Mouse (Mus musculus): ENCODE measurements around the gene Dyrk1b. TPM values are rescaled to one million over a fixed set of nuclear protein-coding genes. Genes with fewer than 3 reads are reported as not detected.
"Not testable (repeated sequence)": the region's sequence is repeated elsewhere in the genome, so short reads cannot be mapped to it uniquely, and the experiment has no call there.

The Dyrk1b gene
- polyA plus RNA-seq, 1 experiment = 14.1 TPM

- no peaks in the 10 kb centered on the region for H3K27me3 ChIP-seq (ENCODE audit: control insufficient read depth)
- H3K36me3 ChIP-seq (ENCODE audit: control insufficient read depth) = no peaks in the 10 kb centered on the region
- TF ChIP-seq GATA1 (IDR thresholded peaks at IDR 0.05; ENCODE audit: low read length) (no peak), TAL1 (IDR thresholded peaks at IDR 0.05; ENCODE audit: low read length) (no peak)
- H3K4me1 ChIP-seq (ENCODE audit: control insufficient read depth) = peaks cover 3% of the 10 kb centered on the region
- no peaks in the 10 kb centered on the region; the same call in 1 of the 2 replicates for H3K9me3 ChIP-seq (ENCODE audit: control insufficient read depth, low read length)
- H3K4me3 ChIP-seq (replicated peaks) = no peak overlapping the region
Measured at GRCm38 (mm10) chr7:28208396-28208987, 29.2 kb downstream of the Dyrk1b start.

GRCm38 (mm10) chr7:28208988-28209508 lies 29.8 kb downstream of the Dyrk1b start:
- Histone ChIP-seq H3K4me3 (replicated peaks) (no peak overlapping the region), H3K27me3 (ENCODE audit: control insufficient read depth) (no peaks in the 10 kb centered on the region), H3K4me1 (ENCODE audit: control insufficient read depth) (peaks cover 3% of the 10 kb centered on the region), H3K9me3 (ENCODE audit: control insufficient read depth, low read length) (no peaks in the 10 kb centered on the region), H3K36me3 (ENCODE audit: control insufficient read depth) (no peaks in the 10 kb centered on the region)
- no peak for TF ChIP-seq GATA1 (IDR thresholded peaks at IDR 0.05; ENCODE audit: low read length)
- TF ChIP-seq TAL1 (IDR thresholded peaks at IDR 0.05; ENCODE audit: low read length) = no peak

DNA sequence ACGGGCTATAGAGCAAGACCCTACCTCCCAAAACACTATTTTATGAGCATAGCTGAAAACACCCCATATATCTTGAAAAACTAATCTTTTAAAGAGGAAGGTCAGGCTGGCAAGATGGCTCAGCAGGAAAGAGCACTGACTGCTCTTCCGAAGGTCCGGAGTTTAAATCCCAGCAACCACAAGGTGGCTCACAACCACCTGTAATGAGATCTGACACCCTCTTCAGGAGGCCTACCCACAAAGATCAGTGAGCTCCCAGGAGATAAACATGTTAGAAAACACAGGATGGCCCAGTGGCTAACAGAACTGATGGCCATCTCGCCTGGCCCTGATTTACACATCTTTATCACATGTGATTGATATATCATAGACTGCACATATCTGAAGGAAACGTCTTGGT lies 31.5 kb downstream of the Dyrk1b start:
- H3K9me3 ChIP-seq (ENCODE audit: control insufficient read depth, low read length) = no peaks in the 10 kb centered on the region
- no peaks in the 10 kb centered on the region for H3K27me3 ChIP-seq (ENCODE audit: control insufficient read depth)
- no peak overlapping the region for H3K4me3 ChIP-seq (replicated peaks)
- peaks cover 3% of the 10 kb centered on the region for H3K4me1 ChIP-seq (ENCODE audit: control insufficient read depth)
- no peaks in the 10 kb centered on the region for H3K36me3 ChIP-seq (ENCODE audit: control insufficient read depth)
- TF ChIP-seq GATA1 (IDR thresholded peaks at IDR 0.05; ENCODE audit: low read length) (no peak), TAL1 (IDR thresholded peaks at IDR 0.05; ENCODE audit: low read length) (no peak)

- Histone ChIP-seq H3K36me3 (ENCODE audit: control insufficient read depth) (no peaks in the 10 kb centered on the region), H3K4me3 (replicated peaks) (no peak overlapping the region), H3K27me3 (ENCODE audit: control insufficient read depth) (no peaks in the 10 kb centered on the region), H3K9me3 (ENCODE audit: control insufficient read depth, low read length) (no peaks in the 10 kb centered on the region; the same call in 1 of the 2 replicates), H3K4me1 (ENCODE audit: control insufficient read depth) (no peaks in the 10 kb centered on the region)
- TF ChIP-seq GATA1 (IDR thresholded peaks at IDR 0.05; ENCODE audit: low read length) = no peak
- TF ChIP-seq TAL1 (IDR thresholded peaks at IDR 0.05; ENCODE audit: low read length) = no peak
Measured at GRCm38 (mm10) chr7:28214142-28214541, 34.9 kb downstream of the Dyrk1b start.

DNA sequence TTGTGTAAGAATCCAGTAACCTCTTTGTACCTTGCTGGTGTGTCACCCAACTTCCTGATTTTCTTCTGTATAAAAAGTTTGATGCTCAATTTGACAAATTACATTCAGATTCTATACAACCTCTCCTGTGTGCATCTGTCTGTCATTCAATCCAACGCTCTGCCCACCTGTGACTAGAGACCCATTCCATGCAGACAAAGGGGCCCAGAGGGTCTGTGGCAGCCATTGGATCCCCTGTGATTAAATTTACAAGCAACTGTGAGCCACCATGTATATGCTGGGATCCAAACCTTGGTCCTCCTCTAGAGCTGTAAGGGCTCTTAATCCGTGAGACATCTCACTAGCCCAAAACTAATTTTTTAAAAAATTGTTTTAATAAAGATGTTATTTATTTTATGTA lies 36.7 kb downstream of the Dyrk1b start:
- H3K4me1 ChIP-seq (ENCODE audit: control insufficient read depth); H3K36me3 ChIP-seq (ENCODE audit: control insufficient read depth); H3K27me3 ChIP-seq (ENCODE audit: control insufficient read depth); H3K9me3 ChIP-seq (ENCODE audit: control insufficient read depth, low read length); H3K4me3 ChIP-seq (replicated peaks): not testable (repeated sequence)

DNA sequence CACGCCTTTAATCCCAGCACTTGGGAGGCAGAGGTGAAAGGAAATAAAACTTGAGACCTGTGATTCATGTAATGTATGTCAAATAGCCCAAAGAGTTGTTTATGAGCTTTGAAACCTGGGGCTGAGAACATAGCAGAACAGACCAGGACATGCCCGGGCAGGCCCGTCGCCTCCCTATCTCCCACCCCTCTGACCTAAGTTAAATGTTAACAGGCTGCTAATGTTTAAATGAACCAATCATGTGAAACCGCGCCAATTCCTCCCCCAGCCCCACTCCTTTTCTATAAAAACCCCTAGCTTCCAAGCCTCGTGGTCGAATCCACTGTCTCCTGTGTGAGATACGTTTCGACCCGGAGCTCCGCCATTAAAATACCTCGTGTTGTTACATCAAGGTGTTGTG lies 38.5 kb downstream of the Dyrk1b start:
- H3K27me3 ChIP-seq (ENCODE audit: control insufficient read depth); H3K4me1 ChIP-seq (ENCODE audit: control insufficient read depth); H3K36me3 ChIP-seq (ENCODE audit: control insufficient read depth); H3K9me3 ChIP-seq (ENCODE audit: control insufficient read depth, low read length); H3K4me3 ChIP-seq (replicated peaks): not testable (repeated sequence)

DNA sequence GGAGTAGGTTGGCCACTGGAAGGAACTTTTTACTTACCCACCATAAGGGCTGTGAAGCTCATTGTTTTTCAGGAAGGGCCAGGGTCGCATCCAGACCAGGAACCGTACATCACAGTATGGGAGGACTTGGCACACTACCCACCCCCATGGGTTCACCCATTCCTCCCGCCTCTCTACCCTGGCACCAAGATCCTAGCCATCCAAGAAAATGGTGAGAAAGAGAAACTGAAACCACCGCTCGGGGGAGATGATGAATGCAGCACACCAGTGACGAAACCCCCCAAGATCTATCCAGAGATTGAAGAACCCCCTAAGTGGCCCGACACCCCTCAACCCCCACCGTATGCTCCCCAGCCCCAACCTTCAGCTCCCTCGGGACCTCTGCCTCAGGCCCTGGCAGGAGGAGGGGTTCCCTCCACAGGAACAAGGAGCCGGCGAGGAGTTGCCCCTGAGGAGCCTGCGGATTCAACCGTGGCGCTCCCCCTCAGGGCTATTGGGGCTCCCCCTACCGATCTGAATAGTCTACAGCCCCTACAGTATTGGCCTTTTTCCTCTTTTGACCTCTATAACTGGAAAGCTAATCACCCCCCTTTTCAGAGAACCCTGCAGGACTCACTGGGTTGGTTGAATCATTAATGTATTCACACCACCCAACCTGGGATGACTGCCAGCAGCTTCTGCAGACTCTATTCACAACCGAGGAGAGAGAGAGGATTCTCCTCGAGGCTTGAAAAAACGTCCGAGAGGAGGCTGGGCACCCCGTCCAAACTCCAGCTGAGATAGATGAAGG lies 39.9 kb downstream of the Dyrk1b start:
- not testable (repeated sequence) for H3K27me3 ChIP-seq (ENCODE audit: control insufficient read depth); H3K36me3 ChIP-seq (ENCODE audit: control insufficient read depth); H3K4me1 ChIP-seq (ENCODE audit: control insufficient read depth); H3K4me3 ChIP-seq (replicated peaks)
- H3K9me3 ChIP-seq (ENCODE audit: control insufficient read depth, low read length) = peaks cover 11% of the 10 kb centered on the region

- not testable (repeated sequence) for H3K27me3 ChIP-seq (ENCODE audit: control insufficient read depth); H3K4me3 ChIP-seq (replicated peaks); H3K4me1 ChIP-seq (ENCODE audit: control insufficient read depth); H3K36me3 ChIP-seq (ENCODE audit: control insufficient read depth)
- H3K9me3 ChIP-seq (ENCODE audit: control insufficient read depth, low read length) = peaks cover 25% of the 10 kb centered on the region
Measured at GRCm38 (mm10) chr7:28226836-28227235, 47.6 kb downstream of the Dyrk1b start.

DNA sequence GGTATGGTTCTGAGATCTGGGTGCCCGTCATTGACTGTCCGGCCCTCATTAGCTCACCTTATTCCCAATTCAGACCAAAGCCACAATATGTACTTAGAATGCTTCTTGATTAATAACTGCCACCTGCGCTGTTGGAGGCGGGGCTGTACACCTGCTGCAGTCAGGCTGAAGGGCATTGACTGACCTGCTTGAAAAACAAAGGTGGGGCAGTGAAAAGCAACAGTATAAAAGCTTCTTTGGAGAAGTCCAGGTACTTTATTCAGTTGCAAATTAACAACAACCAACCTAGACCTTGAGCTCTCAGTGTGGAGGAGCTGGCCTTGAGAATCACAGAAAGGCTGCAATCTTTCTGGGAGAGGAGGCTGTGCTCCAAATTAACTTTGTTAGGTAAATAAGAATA lies 48.2 kb downstream of the Dyrk1b start:
- H3K9me3 ChIP-seq (ENCODE audit: control insufficient read depth, low read length) = peaks cover 21% of the 10 kb centered on the region
- H3K4me3 ChIP-seq (replicated peaks); H3K4me1 ChIP-seq (ENCODE audit: control insufficient read depth); H3K27me3 ChIP-seq (ENCODE audit: control insufficient read depth); H3K36me3 ChIP-seq (ENCODE audit: control insufficient read depth): not testable (repeated sequence)

Other genes with a start within 250 kb of the Dyrk1b start
- not detected in 2 replicates for gene Zfp780b, start 200.3 kb upstream of the Dyrk1b start, polyA plus RNA-seq (2012)
- 0.01 TPM in 1 of 2 replicates, not detected in the other for gene Zfp850, start 165.4 kb upstream of the Dyrk1b start, polyA plus RNA-seq (2012)
- 11.9 and 12.8 TPM in 2 replicates for gene Psmc4, start 129.4 kb upstream of the Dyrk1b start, polyA plus RNA-seq (2012)
- gene Fcgbp, start 108.2 kb upstream of the Dyrk1b start, polyA plus RNA-seq (2012) = not detected in 2 replicates
- gene 9530053A07Rik, start 50.0 kb upstream of the Dyrk1b start, polyA plus RNA-seq (2012) = 0.01 TPM in 1 of 2 replicates, not detected in the other
- gene Fbl, start 9.8 kb upstream of the Dyrk1b start, polyA plus RNA-seq (2012) = 18.4 TPM in 2 replicates
- gene Eid2, start 88.4 kb downstream of the Dyrk1b start, polyA plus RNA-seq (2012) = 0.13 TPM in 1 of 2 replicates, not detected in the other
- 0.60 and 0.94 TPM in 2 replicates for gene Eid2b, start 98.3 kb downstream of the Dyrk1b start, polyA plus RNA-seq (2012)
- not detected in 2 replicates for gene Selenov, start 111.7 kb downstream of the Dyrk1b start, polyA plus RNA-seq (2012)
- 0.01 TPM in 1 of 2 replicates, not detected in the other for gene Dll3, start 122.8 kb downstream of the Dyrk1b start, polyA plus RNA-seq (2012)
- gene Timm50, start 132.6 kb downstream of the Dyrk1b start, polyA plus RNA-seq (2012) = 15.5 and 15.7 TPM in 2 replicates
- gene Supt5, start 159.3 kb downstream of the Dyrk1b start, polyA plus RNA-seq (2012) = 8.3 and 10.6 TPM in 2 replicates
- gene Rps16, start 171.2 kb downstream of the Dyrk1b start, polyA plus RNA-seq (2012) = 212 and 288 TPM in 2 replicates
- gene Plekhg2, start 193.1 kb downstream of the Dyrk1b start, polyA plus RNA-seq (2012) = 0.45 and 0.53 TPM in 2 replicates
- gene Zfp36, start 200.8 kb downstream of the Dyrk1b start, polyA plus RNA-seq (2012) = 2.3 and 2.8 TPM in 2 replicates
- 2.2 and 2.5 TPM in 2 replicates for gene Med29, start 213.2 kb downstream of the Dyrk1b start, polyA plus RNA-seq (2012)
- gene Paf1, start 213.5 kb downstream of the Dyrk1b start, polyA plus RNA-seq (2012) = 5.1 and 6.7 TPM in 2 replicates